Mouse (Mus musculus) neural tube, embryonic 12.5 days (tissue): ENCODE measurements around the gene Pcdh17. TPM values are rescaled to one million over a fixed set of nuclear protein-coding genes. Genes with fewer than 3 reads are reported as not detected.

Source experiments
- ATAC-seq: fragments of 200-750 bp; cut with Nextera tagmentation; 2 replicates; pipeline ENCODE4 v1.8.0; 2017; ENCODE audit warnings: low read depth, mild to moderate bottlenecking, moderate TSS enrichment, moderate library complexity; ENCODE audit not compliant: low FRiP score
- H3K27ac ChIP-seq: fragments of 300-500 bp; sonication (generic); 2 replicates; pipeline ENCODE4 v1.5.1; 2016
- H3K27me3 ChIP-seq: fragments of 300-500 bp; sonication (generic); replicated peaks from 2 replicates; pipeline ENCODE4 v1.6.1; 2016; ENCODE audit warnings: mild to moderate bottlenecking
- H3K36me3 ChIP-seq: fragments of 300-500 bp; sonication (generic); 2 replicates; pipeline ENCODE4 v1.6.1; 2016; ENCODE audit warnings: mild to moderate bottlenecking
- H3K4me1 ChIP-seq: fragments of 300-500 bp; sonication (generic); 2 replicates; pipeline ENCODE4 v1.6.1; 2016
- H3K4me2 ChIP-seq: fragments of 300-500 bp; sonication (generic); replicated peaks from 2 replicates; pipeline ENCODE4 v1.6.1; 2016; ENCODE audit warnings: mild to moderate bottlenecking
- H3K4me3 ChIP-seq: fragments of 300-500 bp; sonication (generic); 2 replicates; pipeline ENCODE4 v1.5.1; 2016
- H3K9ac ChIP-seq: fragments of 300-500 bp; sonication (generic); 2 replicates; pipeline ENCODE4 v1.6.1; 2016; ENCODE audit warnings: mild to moderate bottlenecking
- H3K9me3 ChIP-seq: fragments of 300-500 bp; sonication (generic); 2 replicates; pipeline ENCODE4 v1.6.1; 2016; ENCODE audit warnings: mild to moderate bottlenecking
- WGBS: fragments of 180-500 bp; shearing (Covaris S2); methylation state at CpG from one replicate; pipeline ENCODE4 v1.1.7; 2016; 5-methylcytosine and 5-hydroxymethylcytosine counted together
- polyA plus RNA-seq: library from polyadenylated mRNA; unstranded; fragments of >200 nt; fragmentation: Nextera tagmentation; extraction: Ambion mirVana; gene quantifications from 2 replicates; pipeline ENCODE4 v1.2.1, GENCODE M21; 2016

The Pcdh17 gene
- polyA plus RNA-seq = 13.0 and 13.2 TPM in 2 replicates

GRCm38 (mm10) chr14:84443288-84443686 is at the start of gene Pcdh17:
Pcdh17 (plus strand) TSS chr14:84443563.
- ATAC-seq = peak; percentile 89
- under 1% methylated on average over 31 of the region's 31 CpGs for WGBS
- no peaks in the 10 kb centered on the region for H3K36me3 ChIP-seq
- peak within 1 kb of the TSS; percentile 96 for H3K4me2 ChIP-seq
- peaks cover 9% of the 10 kb centered on the region for H3K4me1 ChIP-seq
- H3K4me3 ChIP-seq = peak within 1 kb of the TSS; percentile 59
- H3K27me3 ChIP-seq = peaks cover 17% of the 10 kb centered on the region
- peak within 1 kb of the TSS; percentile 53 for H3K9ac ChIP-seq
- no peaks in the 10 kb centered on the region for H3K9me3 ChIP-seq
- no peak within 1 kb of the TSS for H3K27ac ChIP-seq

- WGBS = 82% methylated on average over 1 of the region's 1 CpGs
- H3K4me3 ChIP-seq = no peak overlapping the region
- H3K4me1 ChIP-seq = no peaks in the 10 kb centered on the region
- H3K27me3 ChIP-seq = no peaks in the 10 kb centered on the region
- no peak overlapping the region for H3K4me2 ChIP-seq
- no peaks in the 10 kb centered on the region for H3K36me3 ChIP-seq
- H3K27ac ChIP-seq = no peak overlapping the region
- H3K9me3 ChIP-seq = no peaks in the 10 kb centered on the region
- H3K9ac ChIP-seq = no peak overlapping the region
- ATAC-seq = no peak
These were observed 46.2 kb upstream of the Pcdh17 start for GRCm38 (mm10) chr14:84397137-84397536.

GRCm38 (mm10) chr14:84424736-84425135 is 18.6 kb upstream of the Pcdh17 start:
- H3K36me3 ChIP-seq = no peaks in the 10 kb centered on the region
- H3K4me2 ChIP-seq = no peak overlapping the region
- H3K4me3 ChIP-seq = no peak overlapping the region
- H3K27me3 ChIP-seq = no peaks in the 10 kb centered on the region
- no peaks in the 10 kb centered on the region for H3K9me3 ChIP-seq
- ATAC-seq = no peak
- no peak overlapping the region for H3K27ac ChIP-seq
- WGBS = 84% methylated on average over 2 of the region's 2 CpGs
- no peaks in the 10 kb centered on the region for H3K4me1 ChIP-seq
- no peak overlapping the region for H3K9ac ChIP-seq

GRCm38 (mm10) chr14:84426616-84427015 is 16.7 kb upstream of the Pcdh17 start:
- Histone ChIP-seq H3K9ac (no peak overlapping the region), H3K4me3 (no peak overlapping the region), H3K4me1 (no peaks in the 10 kb centered on the region), H3K9me3 (no peaks in the 10 kb centered on the region), H3K4me2 (no peak overlapping the region), H3K27ac (no peak overlapping the region), H3K36me3 (no peaks in the 10 kb centered on the region), H3K27me3 (no peaks in the 10 kb centered on the region)
- no peak for ATAC-seq

- WGBS = 31% methylated on average over 11 of the region's 11 CpGs
- Histone ChIP-seq H3K27me3 (no peaks in the 10 kb centered on the region), H3K27ac (no peak overlapping the region), H3K4me3 (no peak overlapping the region), H3K9ac (no peak overlapping the region), H3K4me1 (no peaks in the 10 kb centered on the region), H3K4me2 (no peak overlapping the region), H3K36me3 (no peaks in the 10 kb centered on the region), H3K9me3 (no peaks in the 10 kb centered on the region)
- ATAC-seq = no peak
These were observed 5.1 kb upstream of the Pcdh17 start for GRCm38 (mm10) chr14:84438066-84438770.

- no peaks in the 10 kb centered on the region for H3K4me1 ChIP-seq
- H3K4me3 ChIP-seq = no peak overlapping the region
These were observed 2.5 kb upstream of the Pcdh17 start for GRCm38 (mm10) chr14:84440903-84441302.

GRCm38 (mm10) chr14:84442528-84443287 is 655 bp upstream of the Pcdh17 start:
- peaks cover 6% of the 10 kb centered on the region for H3K4me1 ChIP-seq
- no peaks in the 10 kb centered on the region for H3K9me3 ChIP-seq
- peak; percentile 51 for ATAC-seq
- peak overlapping the region; percentile 51 for H3K9ac ChIP-seq
- no peak overlapping the region for H3K27ac ChIP-seq
- no peaks in the 10 kb centered on the region for H3K36me3 ChIP-seq
- peaks cover 14% of the 10 kb centered on the region for H3K27me3 ChIP-seq
- peak overlapping the region; percentile 96 for H3K4me2 ChIP-seq
- H3K4me3 ChIP-seq = peak overlapping the region; percentile 59
- under 1% methylated on average over 28 of the region's 30 CpGs for WGBS

More at GRCm38 (mm10) chr14:84440903-84441302, 2.5 kb upstream of the Pcdh17 start:
- Histone ChIP-seq H3K9me3 (no peaks in the 10 kb centered on the region), H3K27ac (no peak overlapping the region), H3K9ac (no peak overlapping the region), H3K4me2 (no peak overlapping the region), H3K36me3 (no peaks in the 10 kb centered on the region), H3K27me3 (no peaks in the 10 kb centered on the region; the same call in 1 of the 2 replicates)
- no peak for ATAC-seq
- 14% methylated on average over 2 of the region's 2 CpGs for WGBS

GRCm38 (mm10) chr14:84443761-84444160 is 398 bp downstream of the Pcdh17 start:
- peak overlapping the region; percentile 53; the same call in 1 of the 2 replicates for H3K9ac ChIP-seq
- H3K27me3 ChIP-seq = peaks cover 21% of the 10 kb centered on the region
- WGBS = 2% methylated on average over 13 of the region's 13 CpGs
- H3K4me2 ChIP-seq = peak overlapping the region; percentile 96
- H3K4me1 ChIP-seq = peaks cover 10% of the 10 kb centered on the region
- H3K36me3 ChIP-seq = no peaks in the 10 kb centered on the region
- no peak overlapping the region for H3K27ac ChIP-seq
- ATAC-seq = no peak; the same call in 1 of the 2 replicates
- H3K4me3 ChIP-seq = peak overlapping the region; percentile 59
- H3K9me3 ChIP-seq = no peaks in the 10 kb centered on the region

GRCm38 (mm10) chr14:84444276-84444662 is 906 bp downstream of the Pcdh17 start:
- Histone ChIP-seq H3K4me3 (peak overlapping the region; percentile 59), H3K9me3 (no peaks in the 10 kb centered on the region), H3K4me1 (peaks cover 10% of the 10 kb centered on the region), H3K4me2 (peak overlapping the region; percentile 96), H3K36me3 (no peaks in the 10 kb centered on the region), H3K9ac (peak overlapping the region; percentile 53), H3K27me3 (peaks cover 21% of the 10 kb centered on the region), H3K27ac (no peak overlapping the region)
- under 1% methylated on average over 21 of the region's 21 CpGs for WGBS
- no peak for ATAC-seq

GRCm38 (mm10) chr14:84444663-84445502 is 1.5 kb downstream of the Pcdh17 start:
- Histone ChIP-seq H3K27ac (no peak overlapping the region), H3K4me1 (peaks cover 10% of the 10 kb centered on the region), H3K27me3 (peaks cover 21% of the 10 kb centered on the region), H3K9me3 (no peaks in the 10 kb centered on the region), H3K9ac (peak overlapping the region; percentile 56), H3K4me2 (peak overlapping the region; percentile 96), H3K4me3 (peak overlapping the region; percentile 59), H3K36me3 (no peaks in the 10 kb centered on the region)
- WGBS = 1% methylated on average over 20 of the region's 21 CpGs
- ATAC-seq = 0 out of 2 replicates have a peak, but pooled peaks have one; percentile 13

GRCm38 (mm10) chr14:84445503-84446410 is 2.4 kb downstream of the Pcdh17 start:
- H3K27ac ChIP-seq = no peak overlapping the region
- no peak for ATAC-seq
- peak overlapping the region; percentile 96 for H3K4me2 ChIP-seq
- peaks cover 10% of the 10 kb centered on the region for H3K4me1 ChIP-seq
- H3K36me3 ChIP-seq = no peaks in the 10 kb centered on the region
- no peaks in the 10 kb centered on the region for H3K9me3 ChIP-seq
- WGBS = under 1% methylated on average over 59 of the region's 59 CpGs
- peaks cover 21% of the 10 kb centered on the region for H3K27me3 ChIP-seq
- peak overlapping the region; percentile 56 for H3K9ac ChIP-seq
- peak overlapping the region; percentile 59 for H3K4me3 ChIP-seq
